Mouse (Mus musculus) T-helper 2 cell (primary cell): ENCODE measurements around the gene Eps8l1.

Source experiments
- in situ Hi-C: fragments of 300-600 bp; cut with MboI, MseI; formaldehyde crosslinking; loops from one replicate; pipeline ENCODE4 v1.15.1; 2025; ENCODE audit warnings: high pct_unique_total_duplicates

Eps8l1 gene

DNA sequence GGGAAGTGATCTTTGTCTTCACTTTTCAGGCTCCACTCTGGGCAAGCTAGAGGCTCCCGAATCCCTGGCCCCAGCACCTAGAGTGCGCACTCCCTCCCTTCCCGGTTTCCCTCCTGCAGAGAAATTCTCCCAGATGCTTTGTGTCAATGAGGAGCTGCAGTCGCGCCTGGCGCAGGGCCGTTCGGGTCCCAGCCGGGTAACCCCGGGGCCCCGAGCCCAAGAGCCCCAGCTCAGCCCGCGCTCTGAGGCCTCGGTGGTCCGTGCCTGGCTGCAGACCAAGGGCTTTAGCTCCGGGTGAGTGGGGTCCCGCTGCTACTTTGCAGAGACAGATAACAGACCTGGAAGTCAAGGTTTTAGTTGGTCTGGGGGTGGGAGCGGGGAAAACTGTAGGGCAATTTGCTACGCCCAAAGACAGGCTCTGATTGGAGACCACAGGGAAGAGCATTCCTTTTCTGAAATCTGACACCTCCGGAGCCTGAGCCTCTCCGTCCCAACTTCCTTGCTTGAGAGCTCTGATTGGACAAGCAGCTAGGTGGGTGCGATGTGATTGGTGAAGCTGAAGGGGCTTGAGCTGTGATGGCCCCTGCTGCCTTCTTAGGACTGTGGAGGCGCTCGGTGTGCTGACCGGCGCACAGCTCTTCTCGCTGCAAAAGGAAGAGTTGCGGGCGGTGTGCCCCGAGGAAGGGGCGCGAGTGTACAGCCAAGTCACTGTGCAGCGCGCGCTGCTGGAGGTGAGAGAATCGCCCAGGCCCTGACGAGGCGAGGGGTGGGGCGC lies 17.7 kb downstream of the Eps8l1 start:
- in situ Hi-C loops, result no loop called here

DNA sequence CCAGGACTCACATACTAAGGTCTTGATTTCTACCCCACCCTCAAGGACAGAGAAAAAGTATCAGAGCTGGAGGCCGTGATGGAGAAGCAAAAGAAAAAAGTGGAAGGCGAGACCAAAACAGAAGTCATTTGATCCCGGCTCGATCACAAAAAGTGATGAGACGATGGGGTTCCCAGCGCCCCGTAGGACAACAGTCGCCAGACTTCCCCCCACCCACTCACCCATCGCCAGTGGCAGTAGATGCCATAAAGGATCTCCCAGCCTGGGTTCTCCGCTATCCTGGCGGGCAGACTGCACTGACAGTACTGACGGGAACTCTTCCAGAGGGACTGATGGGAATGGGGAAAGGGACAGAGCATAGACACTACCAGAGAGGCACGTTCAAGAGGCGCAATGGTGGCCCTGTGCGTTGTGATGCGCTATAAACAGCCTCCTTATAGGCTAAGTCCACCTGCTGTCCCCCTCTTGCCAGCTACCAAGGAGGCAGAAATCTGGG lies 18.4 kb downstream of the Eps8l1 start:
- in situ Hi-C loops, result no loop called here

DNA sequence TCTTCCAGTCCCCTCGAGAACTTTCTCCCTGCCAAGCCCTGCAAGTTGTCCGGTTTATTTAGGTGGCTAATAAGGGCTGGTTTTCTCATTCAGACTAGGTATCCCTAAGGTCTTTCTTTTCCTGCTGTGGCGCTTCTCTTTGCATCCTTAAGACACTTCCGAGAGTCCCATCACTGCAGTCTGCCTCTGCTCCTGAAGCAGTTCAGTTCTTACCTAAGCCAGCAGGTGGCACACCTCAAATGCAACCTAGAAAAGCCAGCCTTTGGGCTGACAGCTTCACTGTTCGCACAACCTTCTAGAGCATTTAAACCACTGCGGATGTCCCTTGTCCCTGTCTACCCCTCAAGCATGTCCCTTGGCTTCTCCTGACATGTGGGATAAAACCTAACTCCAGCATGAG lies 19.2 kb downstream of the Eps8l1 start:
- in situ Hi-C loops, result no loop called here

DNA sequence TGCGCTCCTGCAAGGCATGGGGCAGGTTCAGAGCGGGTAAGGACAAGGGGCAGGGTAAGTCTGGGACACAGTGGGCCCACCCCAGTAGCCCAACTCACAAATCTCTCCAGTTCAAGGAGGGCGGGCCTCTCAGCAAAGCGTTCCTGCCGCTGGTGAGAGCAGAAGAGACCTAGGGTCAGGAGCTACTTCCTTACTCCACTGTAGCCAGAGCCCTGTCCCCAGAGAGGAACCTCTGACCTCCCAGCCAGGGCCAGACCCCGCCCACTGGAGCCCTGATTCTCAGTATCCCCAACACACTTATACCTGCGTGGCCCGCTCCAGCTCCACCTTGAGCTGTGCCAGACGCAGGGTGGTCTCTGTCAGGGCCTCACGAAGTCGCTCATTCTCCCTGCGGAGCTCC lies 21.8 kb downstream of the Eps8l1 start:
- in situ Hi-C loops, result no loop called here

DNA sequence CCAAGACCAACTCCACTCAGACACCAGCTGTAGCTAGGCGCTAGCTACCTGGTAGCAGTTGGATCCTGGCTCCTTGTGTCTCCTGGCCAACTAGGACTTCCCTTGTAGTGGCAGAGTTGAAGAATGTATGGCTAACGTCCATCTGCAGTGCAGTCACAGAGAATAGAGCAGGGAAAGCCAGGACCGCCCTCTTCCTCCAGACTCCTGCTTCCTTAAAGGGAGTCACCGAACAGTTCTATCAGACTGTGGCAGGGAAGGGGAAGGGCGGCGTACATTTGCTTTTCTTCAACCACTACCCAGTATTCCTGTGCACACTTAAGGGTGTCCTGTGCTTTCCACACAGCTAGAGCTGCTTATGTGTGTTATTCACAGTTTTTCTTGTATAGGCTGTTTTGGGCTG lies 30.8 kb downstream of the Eps8l1 start:
- in situ Hi-C loops, result no loop called here

DNA sequence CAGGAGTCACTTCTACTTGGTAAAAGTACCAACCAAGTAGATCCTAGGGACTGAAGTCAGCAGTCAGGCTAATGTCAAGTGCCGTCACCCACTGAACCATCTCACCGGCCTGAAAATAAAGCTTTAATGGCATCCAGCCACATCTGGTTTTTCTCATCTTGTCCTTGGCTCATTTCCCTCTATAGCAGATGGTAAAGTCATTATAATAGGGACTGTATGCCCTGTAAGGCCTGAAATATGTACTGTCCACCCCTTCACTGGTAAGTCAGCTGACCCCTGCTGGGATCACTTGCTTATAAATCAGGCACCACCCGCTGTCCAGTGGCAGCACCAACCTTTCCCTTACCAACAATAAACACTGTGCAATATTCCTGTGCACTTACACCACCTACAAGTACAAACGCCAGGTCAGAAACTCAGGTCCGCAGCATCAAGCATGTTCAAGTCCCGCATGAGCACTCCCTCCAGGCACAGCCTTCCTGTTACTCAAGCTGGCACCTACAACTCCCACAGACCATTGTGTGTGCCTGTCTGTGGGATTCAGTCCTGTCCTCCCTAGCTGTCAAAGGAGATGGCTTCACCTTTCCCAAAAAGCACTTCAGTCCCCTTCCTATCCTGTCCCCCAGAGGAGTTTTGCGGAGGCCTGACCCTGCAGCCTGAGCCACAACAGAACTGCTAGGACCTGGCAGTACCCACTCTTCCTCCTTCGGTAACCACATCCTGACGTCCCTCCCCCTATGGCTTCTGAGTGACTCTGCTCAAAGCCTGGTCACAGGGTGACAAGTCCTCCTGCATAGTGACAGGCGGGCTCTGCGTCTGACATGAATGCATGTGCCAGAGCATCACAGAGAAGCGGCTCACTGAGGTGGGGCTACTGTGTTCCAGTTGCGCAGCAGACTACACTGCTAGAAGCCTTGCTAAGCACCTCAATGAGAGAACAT lies 32.1 kb downstream of the Eps8l1 start:
- in situ Hi-C loops, result no loop called here

GRCm38 (mm10) chr7:4493991-4494390 lies 33.5 kb downstream of the Eps8l1 start:
- in situ Hi-C loops, result no loop called here

DNA sequence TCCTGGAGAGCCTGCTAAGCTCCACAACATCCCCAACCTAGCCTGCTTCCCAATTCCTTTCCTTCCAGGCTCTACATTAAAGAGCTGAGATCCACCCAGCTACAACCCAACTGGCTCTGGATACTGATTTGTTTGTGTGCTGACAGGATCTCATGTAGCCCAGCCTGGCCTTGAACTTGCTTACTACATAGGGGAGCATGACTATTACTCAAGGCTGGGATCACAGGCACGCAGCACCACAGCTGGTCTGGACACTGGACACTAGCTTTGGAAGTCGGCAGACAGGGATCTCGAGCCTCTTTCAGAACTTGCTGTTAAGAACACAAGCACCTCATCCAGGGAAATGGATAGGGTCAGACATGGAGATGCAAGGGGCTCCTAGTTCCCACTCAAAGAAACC lies 36.0 kb downstream of the Eps8l1 start:
- in situ Hi-C loops, result no loop called here

DNA sequence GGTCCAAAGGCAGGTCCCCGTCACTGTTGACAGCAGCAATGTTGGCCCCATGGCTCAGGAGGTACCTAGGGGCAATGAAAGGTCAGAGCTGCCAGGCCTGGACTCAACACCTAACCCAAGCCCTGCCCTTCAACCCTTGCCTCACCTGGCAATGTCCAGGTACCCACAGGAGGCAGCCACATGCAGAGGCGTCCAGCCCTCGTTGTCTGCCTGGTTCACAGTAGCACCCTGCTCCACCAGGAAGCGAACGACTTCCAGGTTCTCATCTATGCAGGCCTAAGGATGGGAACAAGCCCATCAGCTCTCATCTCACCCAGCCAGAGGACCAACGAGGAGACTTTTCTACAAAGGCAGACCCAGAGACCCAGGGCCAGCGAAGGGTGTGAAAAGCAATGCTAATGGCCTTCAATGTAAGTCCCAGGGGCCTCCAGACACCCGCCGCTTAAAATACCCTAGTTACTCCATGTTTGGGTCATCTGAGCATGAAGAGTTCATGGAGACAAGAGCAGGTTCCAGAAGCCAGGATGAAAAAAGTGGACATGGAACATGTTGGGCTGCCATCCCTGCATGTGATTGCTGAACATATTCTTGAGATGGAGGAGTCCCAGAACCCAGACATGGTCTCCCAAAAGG lies 36.9 kb downstream of the Eps8l1 start:
- in situ Hi-C loops, result no loop called here

DNA sequence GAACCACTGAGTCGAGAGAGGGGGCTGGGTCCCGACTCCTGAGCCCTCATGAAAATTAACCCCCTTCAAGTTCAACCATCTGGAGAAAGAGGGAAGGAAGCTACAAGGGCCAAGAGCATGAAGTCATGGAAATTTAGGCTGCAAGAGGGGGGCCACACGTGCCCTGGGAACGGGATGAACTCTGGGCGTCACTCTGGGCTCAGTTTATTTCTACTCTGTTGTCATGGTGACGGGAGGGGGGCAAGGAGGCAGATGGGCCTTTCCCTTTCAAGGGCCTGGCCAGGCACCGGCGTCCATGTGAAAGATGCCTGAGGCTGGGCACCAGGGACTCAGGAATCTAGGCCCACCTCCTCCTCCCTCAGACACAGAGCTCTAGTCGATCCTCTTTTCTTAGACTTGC lies 37.8 kb downstream of the Eps8l1 start:
- in situ Hi-C loops, result no loop called here

DNA sequence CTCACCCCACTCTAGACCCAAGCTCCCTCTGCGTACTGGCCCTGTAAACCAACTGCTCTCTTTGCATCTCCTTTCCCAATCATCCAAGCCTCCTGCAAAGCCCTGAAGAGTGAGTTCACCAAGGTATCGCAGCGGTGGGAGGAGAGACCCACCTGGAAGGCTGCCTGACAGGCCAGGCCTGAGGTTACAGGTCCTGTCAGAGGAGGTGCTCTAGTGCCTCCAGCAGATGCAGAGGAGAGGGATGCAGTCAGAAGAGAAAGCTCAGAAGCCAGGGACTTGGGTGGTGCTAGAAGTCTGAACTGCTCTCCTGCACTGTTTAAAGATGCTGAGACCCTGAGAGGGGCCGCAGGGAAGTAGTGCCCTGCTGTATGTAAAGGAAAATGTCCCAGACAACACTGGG lies 38.6 kb downstream of the Eps8l1 start:
- in situ Hi-C loops, result no loop called here

DNA sequence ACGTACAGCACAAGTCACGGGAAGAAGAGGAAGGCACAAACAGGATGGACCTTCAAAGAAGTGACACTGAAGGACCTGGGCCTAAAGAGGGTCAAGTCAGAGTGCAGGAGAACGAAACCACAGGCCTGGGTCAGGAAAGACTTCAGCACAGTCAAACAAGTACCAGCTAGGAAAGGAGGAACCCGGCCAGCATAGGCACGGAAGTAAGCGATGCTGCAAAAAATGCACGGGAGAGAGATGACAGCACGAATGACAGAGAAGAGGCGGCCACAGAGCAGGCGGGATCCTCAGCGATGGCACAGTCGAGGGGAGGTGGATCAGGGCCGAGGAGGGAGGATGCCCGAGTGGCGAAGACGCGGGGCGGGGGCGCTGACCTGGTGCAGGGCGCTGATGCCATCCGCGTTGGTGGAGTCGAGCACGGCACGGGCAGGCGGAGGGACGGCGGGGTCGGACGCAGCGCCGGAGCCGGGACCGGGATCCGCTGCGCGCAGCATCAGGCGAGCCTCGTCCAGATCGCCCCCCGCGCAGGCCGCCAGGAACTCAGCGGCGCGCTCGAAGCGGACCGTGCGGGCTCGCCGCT lies 40.5 kb downstream of the Eps8l1 start:
- in situ Hi-C loops, result no loop called here

GRCm38 (mm10) chr7:4501558-4502397 lies 41.3 kb downstream of the Eps8l1 start, which contains the start of gene Ppp1r12c:
Gene Ppp1r12c, minus strand, starts transcription at chr7:4501680.
- in situ Hi-C loops, result no loop called here

DNA sequence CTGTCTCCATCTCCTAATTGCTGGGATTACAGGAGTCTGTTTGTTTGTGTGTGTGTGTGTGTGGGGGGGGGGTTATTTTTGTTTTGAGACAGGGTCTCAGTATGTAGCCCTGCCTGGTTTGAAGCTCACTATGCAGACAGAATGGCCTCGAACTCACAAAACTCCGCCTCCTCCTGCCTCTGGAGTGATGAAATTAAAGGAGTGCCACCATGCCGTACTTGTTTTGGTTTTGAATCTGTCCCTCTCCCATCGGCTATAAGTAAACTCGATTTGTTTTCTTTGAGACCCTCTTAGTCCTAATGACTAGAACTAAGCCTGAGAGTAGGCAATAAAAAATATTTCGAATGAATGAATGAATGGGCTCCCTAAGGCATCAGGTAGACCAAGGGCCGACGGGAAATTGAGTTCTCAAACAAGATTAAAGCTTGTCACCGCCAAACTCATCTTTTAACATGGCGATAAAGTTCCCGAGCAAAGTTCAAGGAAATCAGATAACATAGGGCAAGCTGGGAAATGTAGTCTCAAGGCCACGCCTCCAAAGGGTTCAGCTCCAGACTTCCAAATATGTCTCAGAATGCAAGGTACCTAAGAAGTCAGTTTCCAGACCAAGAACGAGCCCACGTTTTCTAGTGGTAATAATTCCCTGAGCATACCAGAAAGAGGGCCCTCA lies 42.1 kb downstream of the Eps8l1 start:
- in situ Hi-C loops, result no loop called here

DNA sequence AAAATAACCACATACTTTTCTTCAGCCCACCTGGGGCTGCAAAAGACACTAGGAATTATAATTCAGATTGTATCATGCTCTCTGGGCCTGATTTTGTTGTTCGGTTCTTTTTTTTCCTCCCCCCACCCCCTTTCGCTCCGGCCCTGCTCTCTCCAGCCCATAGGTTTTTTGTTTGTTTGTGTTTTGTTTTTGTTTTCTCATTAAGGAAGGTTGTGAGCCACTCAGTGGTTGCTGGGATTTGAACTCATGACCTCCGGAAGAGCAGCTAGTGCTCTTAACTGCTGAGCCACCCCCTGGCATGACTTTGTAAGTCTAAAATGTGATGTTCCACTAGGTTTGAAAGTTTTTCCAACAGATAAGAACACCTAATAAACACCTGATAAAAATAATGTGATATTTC lies 42.6 kb downstream of the Eps8l1 start:
- in situ Hi-C loops, result no loop called here

DNA sequence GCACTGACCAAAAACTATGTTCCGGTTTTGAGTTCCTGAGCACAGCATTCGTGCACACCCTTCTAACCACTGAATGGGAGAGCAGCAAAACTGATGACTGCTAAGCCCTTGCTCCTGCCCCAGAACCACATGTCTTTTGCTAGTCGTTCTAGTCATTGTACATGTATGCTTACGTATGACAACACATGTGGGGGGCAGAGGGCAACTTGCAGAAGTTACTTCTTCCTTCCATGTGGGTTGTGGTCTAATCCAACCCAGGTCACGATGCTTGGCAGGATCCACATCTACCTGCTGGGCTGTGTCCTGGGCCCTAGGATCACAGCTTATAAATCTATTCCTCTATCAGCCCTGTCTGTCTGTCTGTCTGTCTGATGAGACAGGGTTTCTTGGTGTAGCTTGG lies 43.4 kb downstream of the Eps8l1 start:
- in situ Hi-C loops, result no loop called here

GRCm38 (mm10) chr7:4504646-4505435 lies 44.4 kb downstream of the Eps8l1 start:
- in situ Hi-C loops, result no loop called here

DNA sequence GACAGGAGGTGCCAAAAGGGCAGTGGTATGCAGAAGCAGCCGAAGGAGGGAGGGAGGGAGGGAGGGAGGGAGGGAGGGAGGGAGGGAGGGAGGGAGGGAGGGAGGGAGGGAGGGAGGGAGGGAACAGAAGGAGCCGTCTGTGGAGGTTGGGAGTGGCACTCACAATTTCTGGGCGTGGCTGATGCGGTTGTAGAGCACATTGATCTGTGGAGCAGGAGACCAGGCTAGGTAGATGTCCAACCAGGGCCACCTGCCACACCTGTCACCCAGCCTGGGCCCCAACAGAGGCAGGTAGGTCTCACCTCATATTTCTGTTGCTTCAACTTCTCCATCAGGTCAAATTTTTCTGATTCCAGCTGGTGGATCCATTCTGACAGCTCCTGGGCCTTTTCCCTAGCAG lies 46.7 kb downstream of the Eps8l1 start:
- in situ Hi-C loops, result no loop called here

DNA sequence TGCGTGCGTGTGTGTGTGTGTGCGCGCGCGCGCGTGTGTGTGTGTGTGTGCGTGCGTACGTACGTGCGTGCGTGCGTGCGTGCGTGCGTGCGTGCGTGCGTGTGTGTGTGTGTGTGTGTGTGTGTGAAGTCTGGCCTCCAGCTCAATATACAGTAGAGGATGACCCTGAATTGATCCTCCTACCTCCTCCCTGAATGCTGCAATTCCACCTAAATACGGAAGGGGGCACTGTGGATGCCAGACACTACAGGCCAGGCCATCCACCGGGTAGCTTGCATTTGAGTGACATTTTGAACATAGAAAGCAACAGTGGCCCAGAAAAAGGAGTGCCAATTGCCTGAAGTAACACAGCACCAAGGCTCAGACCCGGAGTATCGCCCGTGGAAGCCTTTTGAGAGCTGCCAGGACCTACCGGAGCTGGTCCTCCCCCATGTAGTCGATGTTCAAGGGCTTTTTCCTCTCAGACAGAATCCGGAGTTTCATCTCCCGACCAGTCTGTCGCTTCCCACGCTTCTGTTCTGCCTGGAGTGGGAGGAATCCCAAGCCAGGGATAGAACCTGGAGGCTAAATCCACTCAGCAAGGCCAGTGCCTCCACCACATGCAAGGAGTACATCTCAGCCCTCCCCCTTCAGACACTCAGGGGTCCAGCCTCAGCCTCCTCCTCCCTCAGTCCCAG lies 47.7 kb downstream of the Eps8l1 start:
- in situ Hi-C loops, result no loop called here
